Mouse (Mus musculus) hindbrain, postnatal 0 days (tissue): ENCODE results near the gene Gm43191. TPM values are rescaled to one million over a fixed set of nuclear protein-coding genes. Genes with fewer than 3 reads are reported as not detected.
A peak's percentile ranks its signal among the peaks of the same experiment; 100 is the strongest.
"Not testable (repeated sequence)": the region's sequence is repeated elsewhere in the genome, so short reads cannot be mapped to it uniquely, and the experiment has no call there.

Experiments used
- ATAC-seq: fragments of 200-750 bp; cut with Nextera tagmentation; 2 replicates; pipeline ENCODE4 v1.8.0; 2017; ENCODE audit warnings: mild to moderate bottlenecking, moderate TSS enrichment, moderate library complexity
- DNase-seq: peaks from one replicate; pipeline ENCODE4 v3.0.0-alpha.2; 2015; ENCODE audit warnings: low spot score
- H3K27ac ChIP-seq: fragments of 300-500 bp; sonication (generic); 2 replicates; pipeline ENCODE4 v1.5.1; 2014; ENCODE audit warnings: mild to moderate bottlenecking
- H3K27me3 ChIP-seq: fragments of 300-500 bp; sonication (generic); 2 replicates; pipeline ENCODE4 v1.6.1; 2014; ENCODE audit warnings: low read length, mixed read lengths; ENCODE audit not compliant: insufficient read depth
- H3K36me3 ChIP-seq: fragments of 300-500 bp; sonication (generic); 2 replicates; pipeline ENCODE4 v1.6.1; 2014; ENCODE audit warnings: low read length, mixed read lengths; ENCODE audit not compliant: insufficient read depth
- H3K4me1 ChIP-seq: fragments of 300-500 bp; sonication (generic); 2 replicates; pipeline ENCODE4 v1.6.1; 2014; ENCODE audit warnings: antibody characterized with exemption, low read length, mixed read lengths; ENCODE audit not compliant: insufficient read depth
- H3K4me2 ChIP-seq: fragments of 300-500 bp; sonication (generic); 2 replicates; pipeline ENCODE4 v1.6.1; 2014; ENCODE audit warnings: low read depth, mild to moderate bottlenecking, low read length, moderate library complexity, mixed read lengths
- H3K4me3 ChIP-seq: fragments of 300-500 bp; sonication (generic); 2 replicates; pipeline ENCODE4 v1.5.1; 2014; ENCODE audit warnings: low read length
- H3K9ac ChIP-seq: fragments of 300-500 bp; sonication (generic); replicated peaks from 2 replicates; pipeline ENCODE4 v1.6.1; 2014; ENCODE audit warnings: mild to moderate bottlenecking, low read length, moderate library complexity, mixed read lengths
- H3K9me3 ChIP-seq: fragments of 300-500 bp; sonication (generic); 2 replicates; pipeline ENCODE4 v1.6.1; 2016; ENCODE audit warnings: low read length, mixed read lengths
- CTCF ChIP-seq: IDR thresholded peaks from 2 replicates; pipeline ENCODE4 v1.5.1; 2016; ENCODE audit warnings: antibody characterized with exemption, control low read depth, low read depth
- WGBS: fragments of 180-500 bp; shearing (Covaris S2); extraction: QIAGEN DNeasy Blood & Tissue Kit; methylation state at CpG from one replicate; pipeline ENCODE4 v1.1.7; 2014; 5-methylcytosine and 5-hydroxymethylcytosine counted together
- polyA plus RNA-seq: library from polyadenylated mRNA; unstranded; fragments of >200 nt; fragmentation: Nextera tagmentation; extraction: Ambion mirVana; gene quantifications from 2 replicates; pipeline ENCODE4 v1.2.1, GENCODE M21; 2015
- total RNA-seq: library from RNA; depleted of rRNA; stranded (reverse); fragments of >200 nt; gene quantifications from 2 replicates; pipeline ENCODE4 v1.2.3, GENCODE M21; 2014

Gm43191 gene
- total and polyA plus RNA-seq, 2 experiments from 2014 or later: not detected

DNA sequence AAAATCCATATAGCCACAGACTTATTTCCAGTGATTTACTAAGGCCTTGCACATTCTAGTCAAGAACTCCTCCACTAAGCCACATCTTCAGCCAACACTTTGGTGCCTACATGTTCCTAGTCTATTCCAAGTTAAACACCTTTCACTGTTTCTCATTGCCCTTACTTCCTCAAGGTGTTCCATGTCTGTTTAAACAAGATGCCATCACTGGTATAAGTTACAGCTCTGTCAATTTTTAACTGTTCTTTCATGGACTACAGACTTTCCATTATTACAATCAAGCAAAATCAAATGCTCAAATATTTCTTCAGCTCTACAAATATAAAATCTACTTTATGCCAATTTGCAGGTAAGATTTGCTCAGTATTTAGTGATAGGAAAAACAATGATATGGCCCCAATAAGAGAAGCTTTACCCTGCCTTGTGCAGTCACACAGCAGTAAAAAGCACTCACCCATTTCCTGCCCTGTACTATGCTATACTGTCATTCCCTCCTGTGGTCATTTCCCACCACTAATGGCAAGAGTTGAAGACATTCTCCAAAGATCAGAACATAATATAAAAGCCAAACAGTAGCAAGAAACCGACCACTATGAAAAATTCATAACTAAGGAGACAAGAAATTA is 21.7 kb upstream of the Gm43191 start:
- H3K4me1 ChIP-seq: no peaks in the 10 kb centered on the region
- no peak overlapping the region for H3K4me2 ChIP-seq
- no peak overlapping the region for H3K4me3 ChIP-seq
- no peaks in the 10 kb centered on the region for H3K36me3 ChIP-seq
- H3K9me3 ChIP-seq: no peaks in the 10 kb centered on the region
- 92% methylated on average over 1 of the region's 1 CpGs for WGBS
- ATAC-seq (no peak), DNase-seq (no peak)
- no peaks in the 10 kb centered on the region for H3K27me3 ChIP-seq
- H3K9ac ChIP-seq: no peak overlapping the region
- TF ChIP-seq CTCF: no peak
- H3K27ac ChIP-seq: no peak overlapping the region

DNA sequence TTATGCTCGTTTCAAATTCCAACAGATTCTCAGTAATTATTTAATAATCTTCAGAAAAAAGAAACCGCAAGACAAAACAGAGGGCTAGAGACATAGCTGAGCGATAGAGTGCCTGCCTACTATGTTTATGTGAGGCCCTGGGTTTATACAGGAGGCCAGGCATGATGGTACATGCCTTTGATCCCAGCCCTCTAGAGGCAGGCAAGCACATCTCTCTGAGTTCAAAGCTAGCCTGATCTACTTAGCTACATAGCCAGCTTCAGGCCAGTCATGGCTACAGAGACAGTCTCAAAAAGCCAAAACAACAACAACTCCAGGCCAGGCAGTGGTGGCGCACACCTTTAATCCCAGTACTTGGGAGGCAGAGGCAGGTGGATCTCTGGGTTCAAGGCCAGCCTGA is 20.5 kb upstream of the Gm43191 start:
- no peak overlapping the region for H3K27ac ChIP-seq
- no peak for ATAC-seq
- WGBS: 92% methylated on average over 4 of the region's 4 CpGs

DNA sequence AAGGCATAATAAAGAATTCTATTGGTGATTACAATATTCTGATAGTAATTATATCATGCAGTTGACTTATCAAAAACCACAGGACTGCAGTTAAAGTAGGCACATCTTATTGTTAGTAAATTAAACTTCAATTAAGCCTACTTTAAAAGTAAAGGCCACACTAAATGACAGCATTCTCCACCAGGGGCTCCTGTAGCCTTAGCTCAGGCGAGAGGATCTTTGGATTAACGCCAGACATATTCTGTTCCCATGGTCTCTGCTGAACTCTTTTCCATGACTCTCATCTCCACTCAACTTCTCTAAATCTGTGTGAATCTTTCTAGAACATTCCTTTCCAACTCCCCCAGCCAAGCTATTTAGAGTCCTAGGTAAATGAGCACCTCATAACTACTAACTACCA is 17.7 kb upstream of the Gm43191 start:
- ATAC-seq (no peak), DNase-seq (peak; percentile 58)
- Histone ChIP-seq H3K4me1 (no peaks in the 10 kb centered on the region), H3K4me3 (no peak overlapping the region), H3K27me3 (no peaks in the 10 kb centered on the region), H3K36me3 (no peaks in the 10 kb centered on the region), H3K27ac (no peak overlapping the region), H3K4me2 (no peak overlapping the region), H3K9ac (no peak overlapping the region), H3K9me3 (no peaks in the 10 kb centered on the region)
- 40% methylated on average over 2 of the region's 2 CpGs for WGBS
- peak; percentile 37 for TF ChIP-seq CTCF

More for the DNA sequence above, 20.5 kb upstream of the Gm43191 start:
- no peaks in the 10 kb centered on the region for H3K9me3 ChIP-seq
- H3K27me3 ChIP-seq: no peaks in the 10 kb centered on the region
- H3K4me1 ChIP-seq: no peaks in the 10 kb centered on the region
- H3K4me2 ChIP-seq: no peak overlapping the region
- no peak for DNase-seq
- H3K36me3 ChIP-seq: no peaks in the 10 kb centered on the region
- TF ChIP-seq CTCF: no peak
- H3K9ac ChIP-seq: no peak overlapping the region
- H3K4me3 ChIP-seq: no peak overlapping the region

DNA sequence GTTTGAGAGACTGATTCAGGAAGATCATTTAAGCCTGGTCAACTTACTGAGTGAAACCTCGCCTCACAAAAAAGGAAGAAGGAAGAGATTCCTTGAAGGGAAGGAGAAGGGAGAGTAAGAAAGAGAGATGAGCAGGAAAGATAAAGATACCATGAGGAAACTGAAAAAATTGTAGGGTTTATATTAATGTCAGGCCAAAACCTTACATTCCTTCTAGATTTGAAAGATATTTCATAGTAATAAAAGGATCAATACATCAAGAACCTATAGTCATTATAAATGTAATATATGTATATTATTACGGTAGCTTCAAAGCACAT is 14.6 kb upstream of the Gm43191 start:
- Histone ChIP-seq H3K4me2 (no peak overlapping the region), H3K27ac (no peak overlapping the region), H3K4me1 (no peaks in the 10 kb centered on the region), H3K4me3 (no peak overlapping the region), H3K27me3 (no peaks in the 10 kb centered on the region), H3K36me3 (no peaks in the 10 kb centered on the region), H3K9ac (no peak overlapping the region), H3K9me3 (no peaks in the 10 kb centered on the region)
- TF ChIP-seq CTCF: no peak
- ATAC-seq (no peak), DNase-seq (no peak)
- WGBS: 94% methylated on average over 2 of the region's 2 CpGs

DNA sequence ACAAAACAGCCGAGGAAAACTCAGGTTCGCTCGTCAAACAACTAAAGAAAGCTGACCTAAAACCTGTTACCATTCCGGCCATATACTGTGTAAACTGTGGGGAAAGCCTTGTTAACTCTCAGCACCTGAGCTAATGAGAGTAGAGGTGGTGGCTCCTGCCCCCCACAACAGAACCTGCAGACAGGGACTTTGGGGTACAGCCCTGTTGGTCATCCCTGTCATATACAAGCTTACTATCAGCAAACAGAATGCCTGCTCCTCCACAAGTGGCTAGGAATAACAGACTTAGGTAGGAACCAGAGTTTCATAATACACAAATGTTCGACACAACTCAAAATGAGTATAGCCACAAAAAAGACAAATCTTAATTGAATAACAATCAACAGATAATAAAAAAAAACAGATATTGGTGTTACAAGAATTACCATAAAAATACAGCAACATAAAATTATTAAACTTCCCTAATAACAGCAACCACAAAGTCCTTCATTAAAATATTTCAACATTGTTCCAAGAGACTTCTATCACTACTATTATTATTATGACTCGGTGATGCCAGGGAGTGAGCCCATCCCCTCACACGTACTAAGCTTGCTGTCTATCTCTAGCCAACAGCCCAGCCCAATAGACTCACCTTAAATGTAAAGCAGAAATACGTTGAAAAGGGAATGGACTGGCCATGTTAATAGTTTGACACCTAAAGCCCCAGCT is 14.1 kb upstream of the Gm43191 start:
- Histone ChIP-seq H3K27me3 (no peaks in the 10 kb centered on the region), H3K9ac (no peak overlapping the region), H3K4me3 (no peak overlapping the region), H3K4me2 (no peak overlapping the region), H3K9me3 (no peaks in the 10 kb centered on the region), H3K27ac (no peak overlapping the region), H3K4me1 (no peaks in the 10 kb centered on the region), H3K36me3 (no peaks in the 10 kb centered on the region)
- ATAC-seq (no peak), DNase-seq (no peak)
- WGBS: 92% methylated on average over 8 of the region's 8 CpGs
- TF ChIP-seq CTCF: no peak

DNA sequence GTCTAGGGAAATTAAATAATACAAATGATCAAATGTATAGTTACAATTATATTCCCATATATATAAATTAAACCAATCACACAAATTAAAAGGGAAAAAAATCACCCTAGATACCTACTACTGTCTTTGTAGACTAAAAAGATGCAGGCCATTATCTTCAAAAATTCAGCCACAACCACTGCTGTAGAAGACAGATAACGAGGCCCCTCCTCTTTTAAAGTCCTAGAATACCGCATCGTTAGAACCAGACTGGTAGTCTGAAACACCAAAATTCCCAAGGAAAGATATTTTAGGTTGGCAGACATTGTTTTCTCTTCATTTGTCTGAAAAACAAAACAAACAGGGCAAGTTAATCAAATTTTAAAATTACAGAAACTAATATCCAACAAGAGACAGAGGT is 13.3 kb upstream of the Gm43191 start:
- no peak for ATAC-seq
- no peak overlapping the region for H3K4me2 ChIP-seq
- no peak overlapping the region for H3K27ac ChIP-seq
- TF ChIP-seq CTCF: no peak
- H3K4me3 ChIP-seq: no peak overlapping the region
- H3K36me3 ChIP-seq: no peaks in the 10 kb centered on the region
- no peak for DNase-seq
- H3K9me3 ChIP-seq: no peaks in the 10 kb centered on the region
- WGBS: 90% methylated on average over 3 of the region's 3 CpGs
- H3K9ac ChIP-seq: no peak overlapping the region
- no peaks in the 10 kb centered on the region for H3K4me1 ChIP-seq
- H3K27me3 ChIP-seq: no peaks in the 10 kb centered on the region

DNA sequence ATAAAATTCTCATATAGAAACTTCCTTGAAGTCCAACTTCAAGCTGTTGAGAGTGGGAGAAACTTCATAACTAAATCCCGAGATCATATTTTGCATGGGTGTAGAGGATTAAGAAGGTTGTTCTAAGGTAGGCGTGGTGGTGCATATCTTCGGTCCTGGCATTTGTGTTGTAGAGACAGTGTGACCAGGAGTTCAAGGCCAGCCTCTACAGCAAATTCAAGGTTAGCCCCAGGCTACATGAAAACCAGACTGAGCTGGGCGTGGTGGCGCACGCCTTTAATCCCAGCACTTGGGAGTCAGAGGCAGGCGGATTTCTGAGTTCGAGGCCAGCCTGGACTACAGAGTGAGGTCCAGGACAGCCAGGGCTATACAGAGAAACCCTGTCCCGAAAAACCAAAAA is 16.8 kb downstream of the Gm43191 start:
- H3K27ac ChIP-seq, ATAC-seq, DNase-seq, H3K4me1 ChIP-seq, H3K9ac ChIP-seq, H3K4me2 ChIP-seq, H3K9me3 ChIP-seq, H3K4me3 ChIP-seq, H3K36me3 ChIP-seq, H3K27me3 ChIP-seq: not testable (repeated sequence)
- WGBS: 92% methylated on average over 9 of the region's 9 CpGs
